Mouse (Mus musculus): ENCODE results near the gene Mis12. TPM values are rescaled to one million over a fixed set of nuclear protein-coding genes. Genes with fewer than 3 reads are reported as not detected.

Mis12 gene
- total and polyA plus RNA-seq, 3 experiments, result 23.4 to 36.3 (median 35.6) TPM

- in situ Hi-C loops (cut with MboI; ENCODE audit: low pct_ligation_motif_present, low pct_unique_long_range_greater_than_20kb, low sequenced_read_pairs), result no loop called here
- Histone ChIP-seq H3K36me3 (replicated peaks in 1 of 2; ENCODE audit: control insufficient read depth in 1 of 2, insufficient read depth in 1 of 2, low read length in 1 of 2) (no peaks in the 10 kb centered on the region), H3K4me3 (replicated peaks in 1 of 3; ENCODE audit: low read depth in 2 of 3, low read length in 2 of 3, poor library complexity in 1 of 3) (no peak overlapping the region), H3K9me3 (replicated peaks; ENCODE audit: low read length) (peaks cover 5% of the 10 kb centered on the region), H3K4me1 (ENCODE audit: control insufficient read depth in 1 of 2, insufficient read depth in 2 of 2) (no peaks in the 10 kb centered on the region), H3K79me2 (replicated peaks; ENCODE audit: control insufficient read depth, extremely low read depth, insufficient read depth, poor library complexity, severe bottlenecking) (no peaks in the 10 kb centered on the region), H3K27ac (ENCODE audit: insufficient read depth, low read depth) (no peak overlapping the region), H3K27me3 (replicated peaks) (no peaks in the 10 kb centered on the region), H3K4me2 (ENCODE audit: insufficient read depth, low read depth, poor library complexity, severe bottlenecking) (no peak overlapping the region), H3K9ac (ENCODE audit: insufficient read depth, low read depth) (no peak overlapping the region)
- no peak for DNase-seq (ENCODE audit: extremely low read depth)
- no peak for TF ChIP-seq CHD1 (IDR thresholded peaks at IDR 0.05; ENCODE audit: low read depth, low read length)
- TF ChIP-seq NRF1 (IDR thresholded peaks at IDR 0.05; ENCODE audit: low read depth, low read length), result no peak
- TF ChIP-seq ZNF384 (IDR thresholded peaks at IDR 0.05; ENCODE audit: low read depth, low read length), result no peak
- dilution Hi-C loops (cut with MboI; ENCODE audit: extremely low pct_ligation_motif_present, extremely low pct_unique_long_range_greater_than_20kb, low sequenced_read_pairs), result no loop called here
These were observed 20.3 kb downstream of the Mis12 start for GRCm38 (mm10) chr11:71039526-71040298.

- Histone ChIP-seq H3K79me2 (replicated peaks; ENCODE audit: control insufficient read depth, extremely low read depth, insufficient read depth, poor library complexity, severe bottlenecking) (no peaks in the 10 kb centered on the region), H3K4me1 (ENCODE audit: control insufficient read depth in 1 of 2, insufficient read depth in 2 of 2) (peaks cover 0 to 2% of the 10 kb centered on the region in 2 experiments; a peak in 1 of 4 replicates), H3K36me3 (replicated peaks in 1 of 2; ENCODE audit: control insufficient read depth in 1 of 2, insufficient read depth in 1 of 2, low read length in 1 of 2) (no peaks in the 10 kb centered on the region), H3K27me3 (replicated peaks) (no peaks in the 10 kb centered on the region), H3K27ac (ENCODE audit: insufficient read depth, low read depth) (no peak overlapping the region), H3K9me3 (replicated peaks; ENCODE audit: low read length) (no peaks in the 10 kb centered on the region), H3K4me2 (ENCODE audit: insufficient read depth, low read depth, poor library complexity, severe bottlenecking) (no peak overlapping the region), H3K9ac (ENCODE audit: insufficient read depth, low read depth) (no peak overlapping the region), H3K4me3 (replicated peaks in 1 of 3; ENCODE audit: low read depth in 2 of 3, low read length in 2 of 3, poor library complexity in 1 of 3) (no peak overlapping the region)
- DNase-seq (ENCODE audit: extremely low read depth), result peak; percentile 51
- in situ Hi-C loops (cut with MboI; ENCODE audit: low pct_ligation_motif_present, low pct_unique_long_range_greater_than_20kb, low sequenced_read_pairs), result no loop called here
- TF ChIP-seq CTCF (conservative IDR thresholded peaks at IDR 0.05 in 1 of 2, IDR thresholded peaks at IDR 0.05 in 1 of 2; ENCODE audit: low read depth in 2 of 2, low read length in 2 of 2) (peak; percentile 50 to 83), RAD21 (IDR thresholded peaks at IDR 0.05; ENCODE audit: low read depth, low read length) (peak; percentile 94), UBTF (IDR thresholded peaks at IDR 0.05; ENCODE audit: low read depth, low read length) (no peak), SMC3 (IDR thresholded peaks at IDR 0.05; ENCODE audit: low read depth, low read length) (peak; percentile 64)
- dilution Hi-C loops (cut with MboI; ENCODE audit: extremely low pct_ligation_motif_present, extremely low pct_unique_long_range_greater_than_20kb, low sequenced_read_pairs), result no loop called here
These were observed 33.1 kb downstream of the Mis12 start for GRCm38 (mm10) chr11:71052554-71052953.

GRCm38 (mm10) chr11:71076342-71076741 lies 56.9 kb downstream of the Mis12 start:
- H3K4me1 ChIP-seq (ENCODE audit: control insufficient read depth in 1 of 2, insufficient read depth in 2 of 2), result no peaks in the 10 kb centered on the region
- no peak overlapping the region for H3K27ac ChIP-seq (ENCODE audit: insufficient read depth, low read depth)
- TF ChIP-seq POLR2AphosphoS2 (IDR thresholded peaks at IDR 0.05; ENCODE audit: low read depth, low read length), result no peak
- TF ChIP-seq JUN (IDR thresholded peaks at IDR 0.05; ENCODE audit: insufficient read depth, low read depth, low read length), result no peak
- no peak for TF ChIP-seq SIN3A (IDR thresholded peaks at IDR 0.05; ENCODE audit: low read length)
- no peak for TF ChIP-seq KAT2A (IDR thresholded peaks at IDR 0.05; ENCODE audit: insufficient replicate concordance, low read length)
- peaks cover 1% of the 10 kb centered on the region for H3K9me3 ChIP-seq (replicated peaks; ENCODE audit: low read length)
- H3K36me3 ChIP-seq (replicated peaks in 1 of 2; ENCODE audit: control insufficient read depth in 1 of 2, insufficient read depth in 1 of 2, low read length in 1 of 2), result no peaks in the 10 kb centered on the region
- H3K4me3 ChIP-seq (replicated peaks in 1 of 3; ENCODE audit: low read depth in 2 of 3, low read length in 2 of 3, poor library complexity in 1 of 3), result no peak overlapping the region
- no peaks in the 10 kb centered on the region for H3K79me2 ChIP-seq (replicated peaks; ENCODE audit: control insufficient read depth, extremely low read depth, insufficient read depth, poor library complexity, severe bottlenecking)
- in situ Hi-C loops (cut with MboI; ENCODE audit: low pct_ligation_motif_present, low pct_unique_long_range_greater_than_20kb, low sequenced_read_pairs) (no loop called here), dilution Hi-C loops (cut with MboI; ENCODE audit: extremely low pct_ligation_motif_present, extremely low pct_unique_long_range_greater_than_20kb, low sequenced_read_pairs) (no loop called here)
- H3K9ac ChIP-seq (ENCODE audit: insufficient read depth, low read depth), result no peak overlapping the region
- H3K27me3 ChIP-seq (replicated peaks), result no peaks in the 10 kb centered on the region
- no peak for DNase-seq (ENCODE audit: extremely low read depth)
- H3K4me2 ChIP-seq (ENCODE audit: insufficient read depth, low read depth, poor library complexity, severe bottlenecking), result no peak overlapping the region

Other genes starting within 250 kb of the Mis12 start
- 0.17 and 0.30 TPM in 2 replicates for gene Scimp, start 207.0 kb upstream of the Mis12 start, total RNA-seq (2012; rRNA removed)
- 0.21 and 1.2 TPM in 2 replicates for gene Scimp, start 207.0 kb upstream of the Mis12 start, total RNA-seq (2014; rRNA removed)
- 0.53 and 0.79 TPM in 2 replicates for gene Scimp, start 207.0 kb upstream of the Mis12 start, polyA plus RNA-seq (2012; ENCODE audit: insufficient read length, low read depth)
- gene Rabep1, start 174.8 kb upstream of the Mis12 start, total RNA-seq (2012; rRNA removed), result 22.3 and 23.8 TPM in 2 replicates
- 26.1 and 33.4 TPM in 2 replicates for gene Rabep1, start 174.8 kb upstream of the Mis12 start, total RNA-seq (2014; rRNA removed)
- gene Rabep1, start 174.8 kb upstream of the Mis12 start, polyA plus RNA-seq (2012; ENCODE audit: insufficient read length, low read depth), result 28.3 and 34.7 TPM in 2 replicates
- 125 and 132 TPM in 2 replicates for gene Nup88, start 49.6 kb upstream of the Mis12 start, total RNA-seq (2012; rRNA removed)
- 208 and 220 TPM in 2 replicates for gene Nup88, start 49.6 kb upstream of the Mis12 start, total RNA-seq (2014; rRNA removed)
- 171 and 193 TPM in 2 replicates for gene Nup88, start 49.6 kb upstream of the Mis12 start, polyA plus RNA-seq (2012; ENCODE audit: insufficient read length, low read depth)
- gene Rpain, start 49.4 kb upstream of the Mis12 start, total RNA-seq (2012; rRNA removed), result 72.7 and 80.6 TPM in 2 replicates
- 64.6 and 69.8 TPM in 2 replicates for gene Rpain, start 49.4 kb upstream of the Mis12 start, total RNA-seq (2014; rRNA removed)
- gene Rpain, start 49.4 kb upstream of the Mis12 start, polyA plus RNA-seq (2012; ENCODE audit: insufficient read length, low read depth), result 50.0 and 54.1 TPM in 2 replicates
- gene C1qbp, start 36.6 kb upstream of the Mis12 start, total RNA-seq (2012; rRNA removed), result 150 and 190 TPM in 2 replicates
- gene C1qbp, start 36.6 kb upstream of the Mis12 start, total RNA-seq (2014; rRNA removed), result 298 and 320 TPM in 2 replicates
- 903 and 917 TPM in 2 replicates for gene C1qbp, start 36.6 kb upstream of the Mis12 start, polyA plus RNA-seq (2012; ENCODE audit: insufficient read length, low read depth)
- 34.4 and 45.8 TPM in 2 replicates for gene Dhx33, start 15.2 kb upstream of the Mis12 start, total RNA-seq (2012; rRNA removed)
- gene Dhx33, start 15.2 kb upstream of the Mis12 start, total RNA-seq (2014; rRNA removed), result 43.0 and 45.6 TPM in 2 replicates
- gene Dhx33, start 15.2 kb upstream of the Mis12 start, polyA plus RNA-seq (2012; ENCODE audit: insufficient read length, low read depth), result 55.4 and 55.9 TPM in 2 replicates
- gene Derl2, start 230 bp downstream of the Mis12 start, total RNA-seq (2012; rRNA removed), result 32.7 and 44.2 TPM in 2 replicates
- 132 TPM in 2 replicates for gene Derl2, start 230 bp downstream of the Mis12 start, total RNA-seq (2014; rRNA removed)
- gene Derl2, start 230 bp downstream of the Mis12 start, polyA plus RNA-seq (2012; ENCODE audit: insufficient read length, low read depth), result 85.9 and 95.0 TPM in 2 replicates
- not detected in 2 replicates for gene 6330403K07Rik, start 13.9 kb downstream of the Mis12 start, total RNA-seq (2012; rRNA removed)
- not detected in 2 replicates for gene 6330403K07Rik, start 13.9 kb downstream of the Mis12 start, total RNA-seq (2014; rRNA removed)
- 0.20 TPM in 1 of 2 replicates, not detected in the other for gene 6330403K07Rik, start 13.9 kb downstream of the Mis12 start, polyA plus RNA-seq (2012; ENCODE audit: insufficient read length, low read depth)
- gene Nlrp1a, start 125.1 kb downstream of the Mis12 start, total RNA-seq (2012; rRNA removed), result 0.29 and 0.34 TPM in 2 replicates
- 1.5 and 1.8 TPM in 2 replicates for gene Nlrp1a, start 125.1 kb downstream of the Mis12 start, total RNA-seq (2014; rRNA removed)
- 2.6 and 3.2 TPM in 2 replicates for gene Nlrp1a, start 125.1 kb downstream of the Mis12 start, polyA plus RNA-seq (2012; ENCODE audit: insufficient read length, low read depth)
- 0.38 and 0.67 TPM in 2 replicates for gene Nlrp1b, start 211.1 kb downstream of the Mis12 start, total RNA-seq (2012; rRNA removed)
- gene Nlrp1b, start 211.1 kb downstream of the Mis12 start, total RNA-seq (2014; rRNA removed), result 0.42 and 0.80 TPM in 2 replicates
- 1.1 and 1.4 TPM in 2 replicates for gene Nlrp1b, start 211.1 kb downstream of the Mis12 start, polyA plus RNA-seq (2012; ENCODE audit: insufficient read length, low read depth)